Mouse (Mus musculus) embryonic facial prominence, embryonic 11.5 days (tissue): ENCODE data around the gene Pdia6. TPM values are rescaled to one million over a fixed set of nuclear protein-coding genes. Genes with fewer than 3 reads are reported as not detected.
A peak's percentile ranks its signal among the peaks of the same experiment; 100 is the strongest.

ENCODE experiments used
- ATAC-seq: fragments of 200-750 bp; cut with Nextera tagmentation; replicated peaks from 2 replicates; pipeline ENCODE4 v1.8.0; 2017; ENCODE audit warnings: low read depth; ENCODE audit not compliant: insufficient number of reproducible peaks, low FRiP score, low TSS enrichment
- DNase-seq: peaks from one replicate; pipeline ENCODE4 v3.0.0-alpha.2; 2015; ENCODE audit warnings: low spot score
- H3K27ac ChIP-seq: fragments of 300-500 bp; sonication (generic); replicated peaks from 2 replicates; pipeline ENCODE4 v1.5.1; 2014; ENCODE audit warnings: mild to moderate bottlenecking, low read depth, low read length, control low read depth
- H3K27me3 ChIP-seq: fragments of 300-500 bp; sonication (generic); 2 replicates; pipeline ENCODE4 v1.6.1; 2014; ENCODE audit warnings: mild to moderate bottlenecking, low read length, moderate library complexity, mixed read lengths; ENCODE audit not compliant: control insufficient read depth, insufficient read depth
- H3K36me3 ChIP-seq: fragments of 300-500 bp; sonication (generic); replicated peaks from 2 replicates; pipeline ENCODE4 v1.6.1; 2014; ENCODE audit warnings: low read depth, mild to moderate bottlenecking, low read length, moderate library complexity, mixed read lengths; ENCODE audit not compliant: control insufficient read depth, insufficient read depth
- H3K4me1 ChIP-seq: fragments of 300-500 bp; sonication (generic); 2 replicates; pipeline ENCODE4 v1.6.1; 2014; ENCODE audit warnings: low read length, mixed read lengths; ENCODE audit not compliant: control insufficient read depth, insufficient read depth
- H3K4me2 ChIP-seq: fragments of 300-500 bp; sonication (generic); 2 replicates; pipeline ENCODE4 v1.6.1; 2014; ENCODE audit warnings: low read depth, mild to moderate bottlenecking, control low read depth, low read length, moderate library complexity
- H3K4me3 ChIP-seq: fragments of 300-500 bp; sonication (generic); 2 replicates; pipeline ENCODE4 v1.5.1; 2014; ENCODE audit warnings: low read depth, low read length, control low read depth
- H3K9ac ChIP-seq: fragments of 300-500 bp; sonication (generic); replicated peaks from 2 replicates; pipeline ENCODE4 v1.6.1; 2014; ENCODE audit warnings: mild to moderate bottlenecking, control low read depth, low read length
- H3K9me3 ChIP-seq: fragments of 300-500 bp; sonication (generic); replicated peaks from 2 replicates; pipeline ENCODE4 v1.6.1; 2016; ENCODE audit warnings: mild to moderate bottlenecking, low read length, inconsistent platforms, mixed read lengths; ENCODE audit not compliant: control insufficient read depth
- WGBS: fragments of 180-500 bp; shearing (Covaris S2); extraction: QIAGEN DNeasy Blood & Tissue Kit; methylation state at CpG from one replicate; pipeline ENCODE4 v1.1.7; 2014; 5-methylcytosine and 5-hydroxymethylcytosine counted together
- polyA plus RNA-seq: library from polyadenylated mRNA; unstranded; fragments of >200 nt; fragmentation: Nextera tagmentation; extraction: Ambion mirVana; gene quantifications from 2 replicates; pipeline ENCODE4 v1.2.1, GENCODE M21; 2014

Gene Pdia6
- polyA plus RNA-seq, 1 experiment from 2014 or later, result 647 TPM

DNA sequence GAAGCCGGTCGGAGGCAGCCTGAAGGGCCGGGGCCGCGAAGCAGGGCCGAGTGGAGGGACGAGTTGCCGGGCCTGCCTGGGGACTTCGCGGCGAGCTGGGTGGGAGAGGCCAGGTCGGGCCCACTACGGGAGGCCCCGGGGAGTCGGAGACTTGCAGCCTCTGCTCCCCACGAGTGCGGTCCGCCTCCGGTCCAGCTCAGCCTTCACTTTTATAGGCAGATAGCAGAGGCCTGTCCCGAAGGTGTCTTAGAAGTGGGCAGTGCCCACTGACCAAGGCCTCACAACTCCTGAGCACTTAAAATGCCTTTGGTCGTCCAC lies 287 bp downstream of the Pdia6 start:
- WGBS, result 0% methylated on average over 20 of the region's 21 CpGs
- DNase-seq, result no peak
- H3K4me1 ChIP-seq, result 0 out of 2 replicates have a peak, but pooled peaks cover 2% of the 10 kb centered on the region
- peak overlapping the region; percentile 43 for H3K27ac ChIP-seq
- peaks cover 9% of the 10 kb centered on the region; the same call in 1 of the 2 replicates for H3K36me3 ChIP-seq
- no peak for ATAC-seq
- H3K9ac ChIP-seq, result peak overlapping the region; percentile 94
- no peaks in the 10 kb centered on the region for H3K9me3 ChIP-seq
- H3K27me3 ChIP-seq, result no peaks in the 10 kb centered on the region
- peak overlapping the region; percentile 91 for H3K4me3 ChIP-seq
- peak overlapping the region; percentile 69 for H3K4me2 ChIP-seq

DNA sequence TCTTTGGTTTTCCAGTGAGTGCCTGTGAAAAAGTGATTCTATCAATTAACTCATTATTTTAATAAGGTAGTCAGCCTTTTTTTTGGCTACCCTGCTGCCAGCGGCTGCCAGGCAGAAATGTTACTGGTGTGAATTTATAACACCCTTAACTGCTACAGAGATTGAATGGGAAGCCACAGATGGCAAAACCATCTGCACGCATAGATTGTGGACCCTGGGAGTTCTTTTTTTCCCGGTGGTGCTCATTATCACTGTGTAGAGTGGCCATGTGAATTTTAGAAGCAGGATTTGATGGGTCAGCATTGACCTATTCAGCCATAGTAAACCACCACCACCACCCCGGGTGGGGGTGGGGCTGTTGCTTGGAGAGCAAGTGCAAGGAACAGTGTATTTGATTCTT lies 971 bp downstream of the Pdia6 start:
- no peak for DNase-seq
- Histone ChIP-seq H3K9ac (peak overlapping the region; percentile 94), H3K36me3 (peaks cover 9% of the 10 kb centered on the region; the same call in 1 of the 2 replicates), H3K27ac (no peak overlapping the region), H3K9me3 (no peaks in the 10 kb centered on the region), H3K4me2 (peak overlapping the region; percentile 69), H3K4me3 (peak overlapping the region; percentile 91), H3K27me3 (no peaks in the 10 kb centered on the region), H3K4me1 (0 out of 2 replicates have a peak, but pooled peaks cover 2% of the 10 kb centered on the region)
- ATAC-seq, result no peak
- WGBS, result 30% methylated on average over 4 of the region's 4 CpGs

DNA sequence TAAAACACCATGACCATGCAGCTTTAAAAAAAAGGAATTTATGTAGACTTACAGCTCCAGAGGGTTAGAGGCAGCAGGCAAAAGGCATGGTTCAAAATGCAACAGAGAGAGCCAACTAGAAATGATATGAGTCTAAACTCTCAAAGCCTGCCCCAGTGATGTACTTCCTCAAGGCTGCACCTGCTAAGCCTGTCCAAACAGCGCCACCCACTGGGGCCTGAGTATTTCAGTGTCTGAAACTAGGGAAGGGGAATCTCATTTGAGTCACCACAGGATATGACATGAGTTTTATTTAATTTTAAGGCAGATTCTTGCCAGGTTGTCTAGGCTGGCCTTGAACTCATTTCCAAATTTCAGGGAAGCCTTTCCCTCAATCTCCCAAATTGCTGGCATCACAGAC lies 4.9 kb downstream of the Pdia6 start:
- Histone ChIP-seq H3K9ac (no peak overlapping the region), H3K36me3 (peaks cover 16% of the 10 kb centered on the region), H3K27me3 (no peaks in the 10 kb centered on the region), H3K9me3 (no peaks in the 10 kb centered on the region), H3K4me1 (0 out of 2 replicates have a peak, but pooled peaks cover 2% of the 10 kb centered on the region), H3K4me3 (no peak overlapping the region), H3K4me2 (no peak overlapping the region), H3K27ac (no peak overlapping the region)
- ATAC-seq (no peak), DNase-seq (peak; percentile 30)
- 70% methylated on average over 1 of the region's 1 CpGs for WGBS

DNA sequence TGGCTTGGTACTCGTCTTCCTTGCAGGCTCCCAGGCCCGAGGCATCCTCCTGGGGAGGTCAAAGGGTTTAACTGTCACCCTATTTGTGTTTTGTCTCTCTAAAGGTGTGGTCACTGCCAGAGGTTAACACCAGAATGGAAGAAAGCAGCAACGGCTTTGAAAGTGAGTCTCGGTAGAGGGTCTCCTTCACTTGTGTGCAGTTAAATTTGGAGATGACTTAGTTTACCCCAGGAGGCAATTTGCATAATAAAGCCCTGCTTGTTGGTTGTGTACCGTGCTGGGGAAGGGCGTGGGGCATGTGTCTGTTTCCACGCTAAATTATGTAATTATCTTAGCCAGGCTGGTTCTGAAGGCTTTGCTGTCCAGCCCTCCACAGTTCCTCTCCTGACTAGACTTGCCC lies 7.5 kb downstream of the Pdia6 start:
- Histone ChIP-seq H3K9ac (no peak overlapping the region), H3K4me1 (no peaks in the 10 kb centered on the region), H3K4me2 (no peak overlapping the region), H3K27me3 (no peaks in the 10 kb centered on the region), H3K27ac (no peak overlapping the region), H3K4me3 (no peak overlapping the region), H3K9me3 (no peaks in the 10 kb centered on the region), H3K36me3 (peaks cover 31% of the 10 kb centered on the region)
- no peak for ATAC-seq
- no peak for DNase-seq
- 76% methylated on average over 7 of the region's 7 CpGs for WGBS

DNA sequence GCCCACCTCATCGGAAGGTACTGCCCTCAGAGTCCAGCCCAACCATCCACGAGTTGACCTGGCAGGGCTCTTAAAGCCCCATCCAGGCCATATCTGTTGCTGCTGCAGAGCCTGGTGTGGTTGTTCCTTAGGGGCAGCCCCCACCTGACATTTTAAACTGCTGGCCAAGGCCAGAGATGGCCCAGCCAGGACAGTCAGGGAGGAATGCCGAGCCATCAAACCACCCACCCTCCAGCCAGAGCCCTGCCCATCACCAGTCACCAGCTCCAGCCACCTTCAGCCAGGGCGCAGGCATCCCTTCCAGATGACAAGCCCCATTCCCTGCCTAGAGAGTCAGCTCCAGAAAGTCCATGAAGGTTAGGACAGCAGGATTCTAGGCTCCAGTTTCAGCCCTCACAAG lies 22.2 kb downstream of the Pdia6 start:
- H3K27me3 ChIP-seq, result no peaks in the 10 kb centered on the region
- no peak overlapping the region for H3K9ac ChIP-seq
- peaks cover 10% of the 10 kb centered on the region for H3K36me3 ChIP-seq
- H3K4me3 ChIP-seq, result no peak overlapping the region
- no peak overlapping the region for H3K27ac ChIP-seq
- no peaks in the 10 kb centered on the region for H3K4me1 ChIP-seq
- DNase-seq, result no peak
- H3K4me2 ChIP-seq, result no peak overlapping the region
- ATAC-seq, result no peak
- no peaks in the 10 kb centered on the region for H3K9me3 ChIP-seq
- WGBS, result 84% methylated on average over 4 of the region's 4 CpGs

DNA sequence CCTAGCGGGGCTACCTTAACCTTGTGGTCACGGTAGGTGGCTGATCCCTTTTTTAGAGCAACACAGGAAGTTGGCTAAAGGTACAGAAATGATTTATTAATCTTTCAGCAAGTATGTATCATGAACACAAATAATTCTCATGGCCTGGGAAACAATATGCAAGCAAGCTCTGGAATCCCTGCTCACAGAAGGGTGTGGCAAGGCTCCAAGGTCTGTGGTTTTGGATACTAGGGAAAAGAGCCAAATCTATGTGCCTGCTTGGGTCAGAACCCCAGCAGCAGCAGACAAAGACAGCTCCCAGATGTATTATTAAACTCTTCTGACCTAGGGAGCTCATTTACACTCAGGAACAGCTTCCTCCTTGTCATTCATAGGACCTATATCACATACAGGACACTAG lies 22.7 kb downstream of the Pdia6 start:
- Histone ChIP-seq H3K36me3 (peaks cover 7% of the 10 kb centered on the region; the same call in 1 of the 2 replicates), H3K27ac (no peak overlapping the region), H3K9me3 (no peaks in the 10 kb centered on the region), H3K9ac (no peak overlapping the region), H3K4me1 (no peaks in the 10 kb centered on the region), H3K27me3 (no peaks in the 10 kb centered on the region), H3K4me2 (no peak overlapping the region), H3K4me3 (no peak overlapping the region)
- ATAC-seq (no peak), DNase-seq (no peak)
- WGBS, result 83% methylated on average over 2 of the region's 2 CpGs

DNA sequence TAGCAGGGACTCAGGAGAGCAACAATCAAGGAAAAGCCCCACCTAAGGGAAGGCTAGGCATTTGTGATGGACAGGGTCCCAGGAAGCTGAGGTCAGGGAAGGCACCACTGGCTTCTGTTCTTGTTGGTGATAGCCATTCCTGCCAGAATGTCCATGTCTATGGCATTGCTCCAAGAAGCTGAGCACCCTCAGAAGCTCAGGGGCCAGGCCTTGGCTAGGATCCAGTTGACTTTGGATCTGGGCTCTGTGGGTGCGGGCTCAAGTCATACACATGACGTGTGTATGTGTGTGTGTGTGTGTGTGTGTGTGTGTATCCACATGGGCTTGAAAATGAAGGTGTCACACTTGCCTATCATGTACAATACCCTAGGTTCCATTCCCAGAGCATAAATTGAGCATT lies 23.6 kb downstream of the Pdia6 start:
- no peak for DNase-seq
- no peak overlapping the region for H3K4me2 ChIP-seq
- H3K4me3 ChIP-seq, result no peak overlapping the region
- no peak overlapping the region for H3K9ac ChIP-seq
- 81% methylated on average over 2 of the region's 2 CpGs for WGBS
- no peak for ATAC-seq
- H3K9me3 ChIP-seq, result no peaks in the 10 kb centered on the region
- no peaks in the 10 kb centered on the region for H3K27me3 ChIP-seq
- H3K36me3 ChIP-seq, result peaks cover 3% of the 10 kb centered on the region; the same call in 1 of the 2 replicates
- H3K4me1 ChIP-seq, result no peaks in the 10 kb centered on the region
- H3K27ac ChIP-seq, result no peak overlapping the region

DNA sequence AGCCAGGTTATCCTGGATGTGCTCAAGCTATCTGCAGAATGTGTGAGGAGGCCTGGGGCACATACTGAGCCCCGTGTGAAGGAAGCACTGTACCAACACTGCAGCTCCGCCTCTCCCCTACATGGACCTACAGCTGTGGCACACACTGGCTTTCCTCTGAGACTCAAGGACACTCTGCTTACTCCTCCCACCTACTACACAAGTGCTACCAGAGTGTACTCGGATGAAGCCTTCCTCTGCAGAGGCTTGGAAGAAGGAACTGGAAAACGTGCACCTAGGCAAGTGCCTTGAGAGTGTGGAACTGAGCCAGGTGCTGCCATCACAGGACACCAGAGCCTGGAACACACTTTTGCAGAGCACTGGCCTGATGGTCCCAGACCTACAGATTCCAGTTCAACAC lies 24.2 kb downstream of the Pdia6 start:
- H3K4me3 ChIP-seq, result no peak overlapping the region
- H3K27ac ChIP-seq, result no peak overlapping the region
- H3K9ac ChIP-seq, result no peak overlapping the region
- ATAC-seq, result no peak
- no peaks in the 10 kb centered on the region for H3K4me1 ChIP-seq
- H3K4me2 ChIP-seq, result no peak overlapping the region
- DNase-seq, result no peak
- no peaks in the 10 kb centered on the region for H3K27me3 ChIP-seq
- H3K9me3 ChIP-seq, result no peaks in the 10 kb centered on the region
- no peaks in the 10 kb centered on the region for H3K36me3 ChIP-seq
- WGBS, result 66% methylated on average over 4 of the region's 4 CpGs
